Mouse (Mus musculus) embryonic fibroblast, embryonic 13.5 days (primary cell): Measurements from ENCODE around the gene Gstm4. TPM values are rescaled to one million over a fixed set of nuclear protein-coding genes. Genes with fewer than 3 reads are reported as not detected.

Experiments
- H3K27ac ChIP-seq: 2 replicates; pipeline ENCODE4 v1.5.1; 2012; ENCODE audit warnings: low read length, control low read depth, inconsistent platforms; ENCODE audit not compliant: insufficient read depth
- H3K4me1 ChIP-seq: 2 replicates; pipeline ENCODE4 v1.6.1; 2011; ENCODE audit warnings: low read length; ENCODE audit not compliant: control insufficient read depth, insufficient read depth
- H3K4me3 ChIP-seq: 2 replicates; pipeline ENCODE4 v1.5.1; 2011; ENCODE audit warnings: mild to moderate bottlenecking, control low read depth, low read length; ENCODE audit not compliant: insufficient read depth
- CTCF ChIP-seq: IDR thresholded peaks from 2 replicates; pipeline ENCODE4 v1.5.1; 2011; ENCODE audit warnings: mild to moderate bottlenecking, control low read depth, low read length, moderate library complexity, borderline replicate concordance; ENCODE audit not compliant: insufficient read depth
- POLR2A ChIP-seq: IDR thresholded peaks from 2 replicates; pipeline ENCODE4 v1.6.1; 2011; ENCODE audit warnings: low read depth, mild to moderate bottlenecking, control low read depth, low read length, moderate library complexity
- polyA plus RNA-seq: library from polyadenylated mRNA; stranded (reverse); fragments of >200 nt; gene quantifications from 2 replicates; pipeline ENCODE4 v1.2.4, GENCODE M21; 2011; ENCODE audit warnings: low read depth; ENCODE audit not compliant: missing spikeins, insufficient read length

Gstm4 gene
- polyA plus RNA-seq, 1 experiment, result 11.5 TPM

- TF ChIP-seq POLR2A, result no peak
- peak; percentile 45 for TF ChIP-seq CTCF
- Histone ChIP-seq H3K27ac (no peak overlapping the region), H3K4me3 (no peak overlapping the region), H3K4me1 (no peaks in the 10 kb centered on the region)
Observed at GRCm38 (mm10) chr3:108070295-108071293, 25.9 kb upstream of the Gstm4 start.

GRCm38 (mm10) chr3:108069231-108069870, 24.7 kb upstream of the Gstm4 start:
- Histone ChIP-seq H3K4me3 (no peak overlapping the region), H3K4me1 (no peaks in the 10 kb centered on the region)
- TF ChIP-seq CTCF (no peak), POLR2A (no peak)

GRCm38 (mm10) chr3:108068826-108069225, 24.1 kb upstream of the Gstm4 start:
- no peak for TF ChIP-seq CTCF
- no peak for TF ChIP-seq POLR2A

More at GRCm38 (mm10) chr3:108069231-108069870, 24.7 kb upstream of the Gstm4 start:
- H3K27ac ChIP-seq, result no peak overlapping the region

GRCm38 (mm10) chr3:108067370-108067934, 22.8 kb upstream of the Gstm4 start:
- Histone ChIP-seq H3K27ac (no peak overlapping the region), H3K4me3 (no peak overlapping the region), H3K4me1 (no peaks in the 10 kb centered on the region)
- TF ChIP-seq POLR2A (no peak), CTCF (no peak)

More at GRCm38 (mm10) chr3:108068826-108069225, 24.1 kb upstream of the Gstm4 start:
- Histone ChIP-seq H3K4me3 (no peak overlapping the region), H3K4me1 (no peaks in the 10 kb centered on the region), H3K27ac (no peak overlapping the region)

GRCm38 (mm10) chr3:108065551-108065950, 20.9 kb upstream of the Gstm4 start:
- no peaks in the 10 kb centered on the region for H3K4me1 ChIP-seq
- no peak overlapping the region for H3K4me3 ChIP-seq
- H3K27ac ChIP-seq, result no peak overlapping the region
- TF ChIP-seq CTCF (no peak), POLR2A (no peak)

GRCm38 (mm10) chr3:108064672-108065071, 20.0 kb upstream of the Gstm4 start:
- no peaks in the 10 kb centered on the region for H3K4me1 ChIP-seq
- no peak for TF ChIP-seq CTCF
- no peak for TF ChIP-seq POLR2A
- no peak overlapping the region for H3K27ac ChIP-seq

GRCm38 (mm10) chr3:108062648-108063047, 18.0 kb upstream of the Gstm4 start:
- H3K4me1 ChIP-seq, result no peaks in the 10 kb centered on the region
- no peak overlapping the region for H3K4me3 ChIP-seq
- TF ChIP-seq POLR2A (no peak), CTCF (no peak)
- no peak overlapping the region for H3K27ac ChIP-seq

More at GRCm38 (mm10) chr3:108064672-108065071, 20.0 kb upstream of the Gstm4 start:
- H3K4me3 ChIP-seq, result no peak overlapping the region

GRCm38 (mm10) chr3:108061420-108061819, 16.7 kb upstream of the Gstm4 start:
- no peak overlapping the region for H3K27ac ChIP-seq
- no peak overlapping the region for H3K4me3 ChIP-seq
- no peak for TF ChIP-seq CTCF
- TF ChIP-seq POLR2A, result no peak
- no peaks in the 10 kb centered on the region for H3K4me1 ChIP-seq

- Histone ChIP-seq H3K27ac (no peak overlapping the region), H3K4me1 (no peaks in the 10 kb centered on the region), H3K4me3 (no peak overlapping the region)
- TF ChIP-seq CTCF (no peak), POLR2A (no peak)
Observed at GRCm38 (mm10) chr3:108050493-108050892, 5.8 kb upstream of the Gstm4 start.

GRCm38 (mm10) chr3:108048306-108048705, 3.6 kb upstream of the Gstm4 start:
- Histone ChIP-seq H3K4me1 (no peaks in the 10 kb centered on the region), H3K27ac (no peak overlapping the region)
- TF ChIP-seq POLR2A (no peak), CTCF (no peak)

More at GRCm38 (mm10) chr3:108048306-108048705, 3.6 kb upstream of the Gstm4 start:
- no peak overlapping the region for H3K4me3 ChIP-seq
